Mouse (Mus musculus): Measurements from ENCODE around the gene Dlx1.

DNA sequence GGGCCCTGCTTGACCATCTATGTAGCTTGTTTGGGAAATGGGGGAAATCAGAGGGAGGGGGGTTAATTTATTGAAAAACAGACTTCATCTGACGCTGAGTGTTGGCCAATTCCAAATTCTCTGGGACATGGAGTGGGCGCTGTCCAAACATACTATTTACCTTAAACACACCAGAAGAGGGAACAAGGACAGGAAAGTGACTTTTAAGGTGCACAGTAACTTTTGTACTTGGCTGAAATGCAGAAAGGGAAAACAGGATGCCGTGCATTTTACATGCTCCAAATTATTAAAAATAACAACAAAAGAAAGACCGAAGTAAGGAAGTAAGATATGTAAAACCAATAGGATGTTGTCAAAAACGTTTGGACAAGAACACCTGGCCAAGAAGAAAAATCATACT lies 5.2 kb downstream of the Dlx1 start:
- TF ChIP-seq POLR2A (IDR thresholded peaks at IDR 0.05; ENCODE audit: insufficient read length, low read depth) (no peak), SRF (IDR thresholded peaks at IDR 0.05; ENCODE audit: control insufficient read depth, insufficient read length, low read depth) (no peak)
